Mouse (Mus musculus) regulatory T cell (primary cell): ENCODE data around the gene Dbh.

Experiments
- in situ Hi-C: fragments of 300-600 bp; cut with MboI, MseI; formaldehyde crosslinking; loops from one replicate; pipeline ENCODE4 v1.15.1; 2025; ENCODE audit warnings: high pct_unique_total_duplicates

Dbh gene

GRCm38 (mm10) chr2:27163851-27164250 lies 1.2 kb upstream of the Dbh start:
- in situ Hi-C loops, result no loop called here

DNA sequence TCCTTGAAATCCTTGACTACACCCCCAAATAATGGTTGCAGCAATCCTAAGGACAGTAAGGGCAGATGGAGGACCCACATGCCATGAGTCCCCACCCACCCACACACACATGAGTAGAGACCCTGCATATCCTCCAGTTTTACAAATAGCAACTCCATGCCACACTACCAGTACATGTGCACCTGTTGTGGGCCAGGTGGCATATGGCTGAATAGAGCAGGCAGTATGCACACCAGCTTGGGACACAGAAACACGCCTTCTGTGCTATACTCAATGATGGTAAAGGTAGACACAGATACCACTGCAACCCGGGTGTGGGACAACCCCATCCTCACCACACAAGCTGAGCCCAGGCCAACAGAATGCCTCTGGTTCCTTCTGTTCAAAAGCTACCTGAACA lies 1.0 kb downstream of the Dbh start:
- in situ Hi-C loops, result loop anchor here (5.0 kb wide), 1 partner anchor 441 kb away; no protein-coding TSS in a partner anchor

GRCm38 (mm10) chr2:27166999-27167398 lies 2.0 kb downstream of the Dbh start:
- in situ Hi-C loops, result loop anchor here (5.0 kb wide), 1 partner anchor 440 kb away; no protein-coding TSS in a partner anchor

DNA sequence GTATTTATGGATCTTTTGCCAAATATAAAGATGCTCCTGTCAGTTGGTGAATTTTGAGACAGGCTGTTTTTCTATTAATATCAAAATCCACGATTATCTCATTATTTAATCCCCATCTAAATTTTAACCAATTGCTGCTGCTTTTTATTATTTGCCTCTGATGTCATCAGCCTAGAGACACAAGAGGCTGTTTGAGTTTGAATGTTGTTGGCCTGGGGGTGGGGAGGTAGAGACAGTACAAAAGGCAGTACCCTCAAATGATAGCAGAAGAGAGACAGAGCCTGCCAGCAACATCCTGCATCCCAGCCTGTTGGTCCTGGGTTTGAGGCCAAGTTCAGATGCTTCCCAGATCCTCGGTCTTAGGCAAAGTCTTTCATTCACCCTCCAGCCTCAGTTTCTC lies 9.2 kb downstream of the Dbh start:
- in situ Hi-C loops, result no loop called here

GRCm38 (mm10) chr2:27175696-27176267 lies 10.7 kb downstream of the Dbh start:
- in situ Hi-C loops, result no loop called here

GRCm38 (mm10) chr2:27179101-27179500 lies 14.1 kb downstream of the Dbh start:
- in situ Hi-C loops, result no loop called here

DNA sequence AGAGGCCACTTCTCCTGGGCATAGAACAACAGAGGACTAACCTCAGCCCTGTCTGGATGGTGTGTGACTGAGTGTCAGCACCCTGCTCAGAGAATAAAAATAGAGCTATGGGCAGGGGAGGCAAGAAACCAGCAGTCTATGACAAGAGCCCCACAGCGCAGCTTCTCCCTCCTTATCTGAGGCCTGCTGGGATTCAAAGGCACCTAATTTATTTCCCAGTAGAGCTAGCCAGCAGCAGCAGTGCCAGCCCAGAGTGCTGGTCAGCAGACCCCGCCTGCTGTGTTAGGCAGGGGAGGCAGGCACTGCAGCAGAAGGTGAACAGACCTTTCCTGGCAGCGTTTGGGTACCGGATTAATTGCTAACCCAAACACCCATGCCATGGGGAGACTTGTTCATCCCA lies 16.9 kb downstream of the Dbh start:
- in situ Hi-C loops, result no loop called here

DNA sequence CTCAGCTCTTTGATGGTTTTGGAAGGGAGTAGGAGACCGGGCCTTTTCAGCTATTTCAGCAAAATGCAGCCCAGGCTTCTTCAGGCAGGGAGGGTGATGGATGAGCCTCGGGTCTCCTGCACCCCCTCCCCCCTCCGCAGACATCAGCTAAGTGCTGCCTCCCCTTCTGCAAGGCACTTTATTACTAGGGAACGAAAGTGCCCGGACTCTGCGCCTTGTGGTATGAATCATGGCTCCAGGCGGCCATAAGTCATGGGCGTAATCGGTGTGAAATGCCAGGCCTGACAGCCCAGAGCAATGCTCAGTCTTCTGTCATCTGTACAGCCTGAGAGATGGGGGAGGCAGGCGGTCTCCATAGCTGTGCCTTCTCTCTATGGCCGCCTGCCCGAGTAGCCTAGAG lies 18.7 kb downstream of the Dbh start:
- in situ Hi-C loops, result no loop called here

DNA sequence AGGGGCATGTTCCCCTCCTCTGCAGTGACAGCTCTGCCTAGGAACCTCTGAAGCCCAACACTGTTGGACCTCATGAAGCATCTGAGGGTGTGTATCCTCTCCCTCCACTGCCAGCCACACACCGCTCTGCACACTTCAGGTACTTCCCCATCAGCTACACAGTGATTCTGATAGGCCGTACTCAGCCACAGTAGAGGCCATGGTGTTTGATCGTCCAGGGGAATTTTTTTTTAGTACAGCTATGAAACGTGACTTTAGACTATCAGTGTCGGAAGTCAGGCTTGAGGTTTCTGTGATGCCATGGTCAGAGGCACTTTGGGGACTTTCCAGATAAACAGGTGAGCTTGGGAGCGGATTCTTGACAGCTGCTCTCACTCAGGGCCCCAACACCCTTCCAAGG lies 22.5 kb downstream of the Dbh start:
- in situ Hi-C loops, result no loop called here

DNA sequence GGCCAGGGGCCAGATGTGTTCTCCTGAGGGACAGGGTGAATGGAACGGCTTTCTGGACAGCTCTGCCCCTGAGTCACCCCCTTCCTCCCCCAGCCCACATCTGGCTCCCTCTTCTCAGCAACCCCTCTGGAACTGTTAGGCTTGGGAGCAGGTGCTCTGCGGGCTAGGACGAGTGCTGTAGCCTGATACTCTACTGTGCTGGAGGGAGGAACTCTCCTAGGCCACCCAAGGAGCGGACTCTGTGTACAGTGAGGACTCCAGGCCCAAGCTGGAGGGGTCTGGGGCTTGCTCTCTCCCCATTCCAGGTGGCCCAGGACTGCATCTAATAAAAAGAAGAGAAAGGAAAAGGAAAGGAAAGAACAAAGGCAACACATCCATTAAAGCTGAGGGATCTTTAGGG lies 25.0 kb downstream of the Dbh start:
- in situ Hi-C loops, result loop anchor here (10.0 kb wide), 1 partner anchor 495 kb away; no protein-coding TSS in a partner anchor

DNA sequence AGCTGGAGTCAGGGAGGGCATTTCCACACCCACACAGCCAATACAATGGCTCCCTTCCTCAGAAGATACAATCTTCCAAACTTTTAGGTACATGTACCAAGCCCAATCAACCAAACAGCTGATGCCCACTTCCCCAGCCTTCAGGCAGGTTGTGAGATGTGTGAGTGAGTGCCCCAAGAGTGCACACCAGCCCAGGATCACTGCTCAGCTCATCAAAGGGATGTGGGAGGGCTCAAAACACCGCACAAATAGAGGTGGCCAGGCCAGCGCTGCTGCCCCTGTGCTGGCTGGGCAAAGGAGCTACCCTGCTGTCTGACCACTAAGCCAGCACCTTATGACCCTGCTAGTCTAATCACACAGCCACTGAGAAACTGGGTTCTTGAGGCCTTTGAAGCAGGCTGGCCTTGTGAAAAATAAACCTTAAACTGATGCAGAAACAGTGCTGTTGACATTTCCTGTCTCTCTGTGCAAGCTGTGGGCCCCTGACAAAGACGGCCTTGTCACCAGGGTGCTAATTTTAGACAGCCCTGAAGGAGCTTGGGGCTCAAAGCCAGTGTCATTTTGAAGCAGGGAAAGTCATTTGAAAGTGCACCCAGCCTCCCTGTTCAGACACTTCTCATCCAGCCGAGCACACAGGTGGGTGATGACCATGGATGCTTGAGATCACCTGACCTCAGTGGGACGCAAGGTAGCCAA lies 33.7 kb downstream of the Dbh start:
- in situ Hi-C loops, result loop anchor here (10.0 kb wide), 1 partner anchor 504 kb away; no protein-coding TSS in a partner anchor

DNA sequence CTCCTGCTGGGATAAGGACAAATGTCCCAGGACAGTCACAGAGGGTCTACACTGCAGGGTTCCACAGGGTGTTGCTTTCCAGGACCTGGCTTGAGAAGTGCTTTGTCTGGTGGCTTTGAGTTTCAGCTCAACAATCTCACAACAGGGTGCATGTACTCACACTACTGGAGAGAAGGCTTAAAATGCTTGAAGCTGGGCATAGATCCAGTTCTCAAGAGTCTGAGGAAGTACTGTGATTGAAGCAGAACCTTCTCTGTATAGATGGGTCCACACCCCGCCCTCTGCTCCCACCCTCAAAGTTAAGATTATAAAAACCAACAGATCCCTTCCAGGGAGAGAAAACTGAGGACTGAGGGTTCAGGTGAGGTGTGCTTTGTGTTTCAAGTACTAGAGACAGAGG lies 35.6 kb downstream of the Dbh start:
- in situ Hi-C loops, result no loop called here

GRCm38 (mm10) chr2:27205666-27206065 lies 40.6 kb downstream of the Dbh start:
- in situ Hi-C loops, result no loop called here

GRCm38 (mm10) chr2:27206128-27206797 lies 41.2 kb downstream of the Dbh start:
- in situ Hi-C loops, result no loop called here

- in situ Hi-C loops, result no loop called here
Measured at GRCm38 (mm10) chr2:27207126-27207525, 42.1 kb downstream of the Dbh start.

DNA sequence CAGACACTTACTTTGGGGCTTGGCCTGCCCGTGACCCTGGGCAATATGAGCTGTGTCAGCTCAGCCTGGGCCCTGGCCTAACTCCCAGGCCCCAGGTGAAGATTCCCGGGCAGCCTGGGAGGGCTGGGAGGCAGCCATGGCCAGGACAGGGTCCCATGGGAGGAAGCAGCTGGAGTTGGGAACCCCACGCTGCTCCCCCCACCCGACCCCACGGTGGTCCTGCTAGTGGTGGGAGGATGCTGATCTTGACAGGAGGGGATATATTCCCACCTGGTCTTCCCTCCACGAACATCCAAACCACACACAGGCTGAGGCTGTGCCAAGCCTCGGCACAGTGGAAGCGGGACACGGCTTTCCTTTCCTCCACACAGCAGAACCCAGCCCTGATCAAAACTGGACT lies 44.3 kb downstream of the Dbh start:
- in situ Hi-C loops, result no loop called here

GRCm38 (mm10) chr2:27209816-27210215 lies 44.8 kb downstream of the Dbh start:
- in situ Hi-C loops, result no loop called here

- in situ Hi-C loops, result no loop called here
Measured at GRCm38 (mm10) chr2:27210255-27210654, 45.2 kb downstream of the Dbh start.

GRCm38 (mm10) chr2:27210676-27211210 lies 45.7 kb downstream of the Dbh start:
- in situ Hi-C loops, result no loop called here

GRCm38 (mm10) chr2:27211966-27212893 lies 47.2 kb downstream of the Dbh start:
- in situ Hi-C loops, result no loop called here

DNA sequence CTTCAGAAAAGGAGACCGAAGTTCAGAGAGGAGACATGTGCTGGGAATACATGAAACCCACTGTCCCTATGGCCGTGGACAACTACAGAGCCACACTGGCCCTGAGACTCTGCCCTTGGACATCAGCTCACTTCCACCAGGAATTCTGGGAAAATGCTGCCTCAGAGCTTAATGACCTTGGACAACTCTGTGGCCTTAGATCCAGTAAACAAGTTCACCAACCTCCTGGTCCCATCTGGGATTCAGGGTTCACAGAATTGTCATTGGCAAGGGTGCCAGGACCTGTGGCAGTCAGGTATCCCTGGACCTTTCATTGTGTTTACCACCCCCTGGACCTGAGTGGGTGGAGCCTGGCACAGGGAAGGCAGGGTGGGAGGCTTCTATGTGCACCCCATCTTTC lies 50.5 kb downstream of the Dbh start:
- in situ Hi-C loops, result no loop called here
